ENCODE assay signal across 33 mouse cellular contexts in genomic region chr1:23983118-23983517, GRCm38 (mm10). TPM values are rescaled to one million over a fixed set of nuclear protein-coding genes. Genes with fewer than 3 reads are reported as not detected.
DNase-seq lines count a peak whose midpoint lies in the region; ATAC-seq and TF ChIP-seq lines count a peak whose summit lies in the region.
"Had no signal": no experiment of that assay in that cellular context is flagged by ENCODE, and none has a peak within 500 bp of the region (broad histone marks: within the 10 kb centered on the region; RNA-seq: fewer than 3 reads in every experiment).

No protein-coding gene starts in this region.

- no peak overlapping the region for H3K27ac ChIP-seq in lung, postnatal 0 days (ENCODE audit: low read length)
- H3K27ac ChIP-seq: heart, adult 2 months; heart, embryonic 13.5 days; hindbrain, embryonic 10.5 days; hindbrain, embryonic 15.5 days; layer of hippocampus, adult 2 months; left cerebral cortex, adult 2 months; limb, embryonic 13.5 days; liver, embryonic 13.5 days; neural tube, embryonic 12.5 days had no signal

- H3K4me3 ChIP-seq in lung, postnatal 0 days (ENCODE audit: low read depth, low read length) = no peak overlapping the region
- H3K4me3 ChIP-seq: erythroblast, embryonic 14.5 days; heart, adult 2 months; heart, embryonic 13.5 days; hindbrain, embryonic 10.5 days; hindbrain, embryonic 15.5 days; layer of hippocampus, adult 2 months; left cerebral cortex, adult 2 months; limb, embryonic 13.5 days; liver, embryonic 13.5 days; myocyte; neural tube, embryonic 12.5 days had no signal

- no peaks in the 10 kb centered on the region for H3K36me3 ChIP-seq in lung, postnatal 0 days (ENCODE audit: insufficient read depth, low read length)
- H3K36me3 ChIP-seq: heart, embryonic 13.5 days; hindbrain, embryonic 10.5 days; hindbrain, embryonic 15.5 days; limb, embryonic 13.5 days; liver, embryonic 13.5 days; neural tube, embryonic 12.5 days had no signal

- H3K27me3 ChIP-seq in lung, postnatal 0 days (replicated peaks; ENCODE audit: insufficient read depth, low read length) = no peaks in the 10 kb centered on the region
- H3K27me3 ChIP-seq: heart, embryonic 13.5 days; hindbrain, embryonic 15.5 days; limb, embryonic 13.5 days; liver, embryonic 13.5 days; neural tube, embryonic 12.5 days had no signal

- H3K9me3 ChIP-seq in lung, postnatal 0 days (ENCODE audit: low read length) = no peaks in the 10 kb centered on the region
- H3K9me3 ChIP-seq: heart, embryonic 13.5 days; hindbrain, embryonic 10.5 days; hindbrain, embryonic 15.5 days; limb, embryonic 13.5 days; liver, embryonic 13.5 days; neural tube, embryonic 12.5 days had no signal

- no peak overlapping the region for H3K9ac ChIP-seq in lung, postnatal 0 days (replicated peaks; ENCODE audit: low read depth)
- H3K9ac ChIP-seq: heart, embryonic 13.5 days; hindbrain, embryonic 15.5 days; limb, embryonic 13.5 days; liver, embryonic 13.5 days; neural tube, embryonic 12.5 days had no signal

- 80% methylated on average over 3 of the region's 3 CpGs for WGBS in lung, postnatal 0 days

- no peak for TF ChIP-seq EP300 in lung, postnatal 0 days (IDR thresholded peaks at IDR 0.05)

- H3K4me1 ChIP-seq in lung, postnatal 0 days (ENCODE audit: insufficient read depth, low read depth, low read length) = no peaks in the 10 kb centered on the region
- H3K4me1 ChIP-seq: heart, embryonic 13.5 days; hindbrain, embryonic 10.5 days; hindbrain, embryonic 15.5 days; limb, embryonic 13.5 days; liver, embryonic 13.5 days; neural tube, embryonic 12.5 days had no signal

- TF ChIP-seq CTCF in lung, postnatal 0 days (IDR thresholded peaks at IDR 0.05) = no peak

- peak; percentile 2 for DNase-seq in lung, postnatal 25 days (ENCODE audit: low spot score)
- DNase-seq in lung, postnatal 0 days (ENCODE audit: low spot score) = no peak
- DNase-seq in heart, adult 9 months (ENCODE audit: low spot score in 2 of 2) = no peak
- DNase-seq in thymus, postnatal 25 days = no peak
- no peak for DNase-seq in retina, embryonic 14.5 days (ENCODE audit: low spot score)
- DNase-seq: adrenal gland, postnatal 25 days; cerebellum, adult 11-12 months; cerebellum, adult 9-11 months; gastrocnemius, postnatal 25 days; heart, adult 2 months; heart, postnatal 10 days; kidney, adult 18-20 months; kidney, postnatal 36 days; liver, embryonic 13.5 days; lung, adult 18-20 months; lung, postnatal 10 days; right cerebral cortex, postnatal 14 days; thymus, postnatal 14 days had no signal

- ATAC-seq in lung, postnatal 0 days = no peak
- ATAC-seq in common myeloid progenitor, adult 5-6 weeks (replicated peaks; ENCODE audit: low read depth, poor library complexity, severe bottlenecking) = peak; percentile 93
- ATAC-seq in monocyte, adult 5-6 weeks (replicated peaks; ENCODE audit: insufficient number of reproducible peaks, low FRiP score, low TSS enrichment, poor library complexity, severe bottlenecking) = peak; percentile 53; the same call in 1 of the 2 replicates
- ATAC-seq: forebrain, embryonic 16.5 days; inflammation-experienced regulatory T-cells, adult 6 months; midbrain, embryonic 16.5 days had no signal

- H3K4me2 ChIP-seq in lung, postnatal 0 days (replicated peaks; ENCODE audit: low read depth, low read length) = no peak overlapping the region
- H3K4me2 ChIP-seq: heart, embryonic 13.5 days; hindbrain, embryonic 15.5 days; limb, embryonic 13.5 days; liver, embryonic 13.5 days; midbrain, embryonic 11.5 days; neural tube, embryonic 12.5 days had no signal

RNA-seq across cellular contexts. Expression of gene Sdhaf4, which starts 22.3 kb away (rescaled TPM):
- polyA plus RNA-seq in lung, postnatal 0 days (2015; fragmentation: Nextera tagmentation; extraction: Ambion mirVana) = 80.7 and 84.3 TPM in 2 replicates
- total RNA-seq in common myeloid progenitor, adult 5-6 weeks (2017) = 17.9 and 20.4 TPM in 2 replicates
- 6.2 to 16.3 TPM (median 10.8 TPM) in 3 replicates for total RNA-seq in monocyte, adult 5-6 weeks (2017)
- polyA plus RNA-seq: erythroblast, embryonic 14.5 days had no signal
